Mouse (Mus musculus) cerebral cortex, adult 2 months (tissue): ENCODE data around the gene Ehhadh.

Experiments used
- WGBS: fragments of 180-500 bp; shearing (Covaris S2); methylation state at CpG from one replicate; pipeline ENCODE4 v1.1.7; 2018; 5-methylcytosine and 5-hydroxymethylcytosine counted together

The Ehhadh gene

GRCm38 (mm10) chr16:21787516-21788353, at the start of gene Ehhadh:
TSS of gene Ehhadh (minus strand) at chr16:21787807.
- WGBS = 10% methylated on average over 28 of the region's 28 CpGs

GRCm38 (mm10) chr16:21836311-21837072, 48.9 kb upstream of the Ehhadh start:
- 40% methylated on average over 7 of the region's 7 CpGs for WGBS

- WGBS = 55% methylated on average over 7 of the region's 7 CpGs
Observed at GRCm38 (mm10) chr16:21835584-21835931, 48.0 kb upstream of the Ehhadh start.

GRCm38 (mm10) chr16:21834866-21835583, 47.4 kb upstream of the Ehhadh start:
- 78% methylated on average over 8 of the region's 8 CpGs for WGBS

GRCm38 (mm10) chr16:21833970-21834369, 46.4 kb upstream of the Ehhadh start:
- 86% methylated on average over 10 of the region's 10 CpGs for WGBS

GRCm38 (mm10) chr16:21833469-21833868, 45.9 kb upstream of the Ehhadh start:
- 89% methylated on average over 1 of the region's 1 CpGs for WGBS

- WGBS = 85% methylated on average over 5 of the region's 5 CpGs
Observed at GRCm38 (mm10) chr16:21831764-21832163, 44.2 kb upstream of the Ehhadh start.

GRCm38 (mm10) chr16:21830784-21831183, 43.2 kb upstream of the Ehhadh start:
- WGBS = 82% methylated on average over 6 of the region's 6 CpGs

GRCm38 (mm10) chr16:21829711-21830110, 42.1 kb upstream of the Ehhadh start:
- 56% methylated on average over 5 of the region's 5 CpGs for WGBS

GRCm38 (mm10) chr16:21827581-21827980, 40.0 kb upstream of the Ehhadh start:
- 76% methylated on average over 4 of the region's 4 CpGs for WGBS

- whole genome bisulfite sequencing = 69% methylated on average over 4 of the region's 4 CpGs
Observed at GRCm38 (mm10) chr16:21827153-21827552, 39.5 kb upstream of the Ehhadh start.

- WGBS = 67% methylated on average over 9 of the region's 9 CpGs
Observed at GRCm38 (mm10) chr16:21825612-21826031, 38.0 kb upstream of the Ehhadh start.

GRCm38 (mm10) chr16:21818629-21819028, 31.0 kb upstream of the Ehhadh start:
- WGBS = 68% methylated on average over 8 of the region's 8 CpGs

GRCm38 (mm10) chr16:21818132-21818531, 30.5 kb upstream of the Ehhadh start:
- WGBS = 52% methylated on average over 9 of the region's 9 CpGs

- 59% methylated on average over 7 of the region's 7 CpGs for WGBS
Observed at GRCm38 (mm10) chr16:21815669-21816010, 28.0 kb upstream of the Ehhadh start.

GRCm38 (mm10) chr16:21814861-21815668, 27.5 kb upstream of the Ehhadh start:
- WGBS = 44% methylated on average over 11 of the region's 11 CpGs

GRCm38 (mm10) chr16:21813164-21813834, 25.7 kb upstream of the Ehhadh start:
- 74% methylated on average over 6 of the region's 6 CpGs for WGBS

GRCm38 (mm10) chr16:21807786-21808185, 20.2 kb upstream of the Ehhadh start:
- 91% methylated on average over 7 of the region's 7 CpGs for WGBS

- 72% methylated on average over 1 of the region's 1 CpGs for WGBS
Observed at GRCm38 (mm10) chr16:21806892-21807291, 19.3 kb upstream of the Ehhadh start.

- 96% methylated on average over 1 of the region's 1 CpGs for WGBS
Observed at GRCm38 (mm10) chr16:21804258-21804657, 16.7 kb upstream of the Ehhadh start.

- WGBS = 16% methylated on average over 5 of the region's 5 CpGs
Observed at GRCm38 (mm10) chr16:21795071-21795470, 7.5 kb upstream of the Ehhadh start.
